Mouse (Mus musculus) heart, embryonic 11.5 days (tissue): ENCODE measurements at regions not wholly inside any gene's neighbourhood (a gene's known extent, or its start where the extent isn't known, plus 50 kb on each side); places are given as distances from the start of the nearest gene placed in this dataset.

Experiments used
- ATAC-seq: fragments of 200-750 bp; cut with Nextera tagmentation; replicated peaks from 2 replicates; pipeline ENCODE4 v1.8.0; 2017; ENCODE audit warnings: moderate library complexity; ENCODE audit not compliant: insufficient number of reproducible peaks, low FRiP score, low TSS enrichment
- H3K27ac ChIP-seq: fragments of 300-500 bp; sonication (generic); 2 replicates; pipeline ENCODE4 v1.5.1; 2014; ENCODE audit warnings: mild to moderate bottlenecking, low read depth, low read length
- H3K27me3 ChIP-seq: fragments of 300-500 bp; sonication (generic); 2 replicates; pipeline ENCODE4 v1.6.1; 2014; ENCODE audit warnings: mild to moderate bottlenecking, low read length, mixed read lengths; ENCODE audit not compliant: control insufficient read depth, insufficient read depth
- H3K36me3 ChIP-seq: fragments of 300-500 bp; sonication (generic); 2 replicates; pipeline ENCODE4 v1.6.1; 2014; ENCODE audit warnings: mild to moderate bottlenecking, low read length, moderate library complexity, mixed read lengths; ENCODE audit not compliant: control insufficient read depth, insufficient read depth
- H3K4me1 ChIP-seq: fragments of 300-500 bp; sonication (generic); 2 replicates; pipeline ENCODE4 v1.6.1; 2014; ENCODE audit warnings: low read length; ENCODE audit not compliant: control insufficient read depth, insufficient read depth
- H3K4me2 ChIP-seq: fragments of 300-500 bp; sonication (generic); 2 replicates; pipeline ENCODE4 v1.6.1; 2014; ENCODE audit warnings: mild to moderate bottlenecking, moderate library complexity
- H3K4me3 ChIP-seq: fragments of 300-500 bp; sonication (generic); 2 replicates; pipeline ENCODE4 v1.5.1; 2014; ENCODE audit warnings: low read depth, low read length
- H3K9ac ChIP-seq: fragments of 300-500 bp; sonication (generic); 2 replicates; pipeline ENCODE4 v1.6.1; 2014; ENCODE audit warnings: mild to moderate bottlenecking, low read depth, low read length, moderate library complexity
- H3K9me3 ChIP-seq: fragments of 300-500 bp; sonication (generic); replicated peaks from 2 replicates; pipeline ENCODE4 v1.6.1; 2016; ENCODE audit warnings: low read length; ENCODE audit not compliant: control insufficient read depth
- WGBS: fragments of 180-500 bp; shearing (Covaris S2); extraction: QIAGEN DNeasy Blood & Tissue Kit; methylation state at CpG from one replicate; pipeline ENCODE4 v1.1.7; 2014; ENCODE audit not compliant: insufficient replicate concordance; 5-methylcytosine and 5-hydroxymethylcytosine counted together

DNA sequence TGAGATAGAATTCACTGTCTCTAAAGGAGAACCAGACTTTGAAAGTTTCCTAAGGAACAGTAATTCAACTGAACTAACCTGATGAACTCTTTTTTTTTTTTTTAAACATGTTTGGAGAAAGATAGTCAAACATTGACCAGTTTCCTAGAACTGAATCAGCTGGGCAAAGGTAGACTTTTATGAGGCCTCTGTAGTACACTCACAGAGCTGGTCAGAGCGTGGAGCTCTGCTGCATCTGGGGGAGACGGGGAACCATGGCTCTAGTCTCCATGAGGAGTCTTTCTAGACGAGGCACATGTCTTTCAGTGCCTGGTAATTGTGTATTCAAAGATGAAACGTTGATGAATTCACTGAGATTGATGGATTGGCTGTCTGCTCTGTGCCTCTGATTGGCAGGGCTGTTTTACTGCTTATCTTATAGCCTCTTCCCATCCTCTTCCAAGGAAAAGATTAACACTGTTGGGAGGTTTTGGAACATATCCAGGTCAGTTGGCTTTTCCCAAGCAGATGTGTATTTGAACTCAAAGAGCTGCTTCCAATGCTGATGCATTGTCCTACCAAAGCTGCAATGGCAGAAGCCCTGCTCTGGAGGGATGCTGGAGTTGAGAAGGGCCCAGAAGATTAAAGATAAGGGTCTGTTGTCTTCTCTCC lies 122.5 kb upstream of the Maf start:
- no peak overlapping the region for H3K4me2 ChIP-seq
- no peak overlapping the region for H3K9ac ChIP-seq
- no peaks in the 10 kb centered on the region for H3K36me3 ChIP-seq
- no peak overlapping the region for H3K27ac ChIP-seq
- no peaks in the 10 kb centered on the region for H3K9me3 ChIP-seq
- H3K27me3 ChIP-seq = no peaks in the 10 kb centered on the region
- no peak overlapping the region for H3K4me3 ChIP-seq
- no peak for ATAC-seq
- H3K4me1 ChIP-seq = peaks cover 12% of the 10 kb centered on the region
- WGBS = 50% methylated on average over 4 of the region's 4 CpGs

DNA sequence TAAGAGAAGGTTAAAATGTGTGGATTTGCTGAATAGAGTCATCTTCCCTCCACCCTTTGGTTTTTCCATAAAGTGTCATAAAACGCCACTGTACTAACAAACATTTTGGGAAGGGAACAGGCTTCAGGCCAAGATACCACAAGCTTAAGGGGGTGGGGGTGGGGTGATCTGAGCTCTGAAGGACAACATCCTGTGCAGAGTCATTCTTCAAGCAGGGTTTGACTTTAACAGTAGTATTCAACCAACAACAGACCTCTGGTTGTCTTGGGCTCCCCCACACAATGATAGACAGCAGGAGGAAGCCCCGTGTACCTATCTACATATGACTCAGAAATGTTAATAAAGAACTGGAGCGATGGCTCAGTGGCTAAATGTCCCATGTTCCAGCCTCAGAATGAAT lies 118.9 kb upstream of the Maf start:
- Histone ChIP-seq H3K27ac (no peak overlapping the region), H3K36me3 (no peaks in the 10 kb centered on the region), H3K9ac (no peak overlapping the region), H3K4me1 (peaks cover 12% of the 10 kb centered on the region), H3K9me3 (no peaks in the 10 kb centered on the region), H3K4me2 (no peak overlapping the region), H3K27me3 (no peaks in the 10 kb centered on the region), H3K4me3 (no peak overlapping the region)
- WGBS = 43% methylated on average over 3 of the region's 3 CpGs
- ATAC-seq = no peak

DNA sequence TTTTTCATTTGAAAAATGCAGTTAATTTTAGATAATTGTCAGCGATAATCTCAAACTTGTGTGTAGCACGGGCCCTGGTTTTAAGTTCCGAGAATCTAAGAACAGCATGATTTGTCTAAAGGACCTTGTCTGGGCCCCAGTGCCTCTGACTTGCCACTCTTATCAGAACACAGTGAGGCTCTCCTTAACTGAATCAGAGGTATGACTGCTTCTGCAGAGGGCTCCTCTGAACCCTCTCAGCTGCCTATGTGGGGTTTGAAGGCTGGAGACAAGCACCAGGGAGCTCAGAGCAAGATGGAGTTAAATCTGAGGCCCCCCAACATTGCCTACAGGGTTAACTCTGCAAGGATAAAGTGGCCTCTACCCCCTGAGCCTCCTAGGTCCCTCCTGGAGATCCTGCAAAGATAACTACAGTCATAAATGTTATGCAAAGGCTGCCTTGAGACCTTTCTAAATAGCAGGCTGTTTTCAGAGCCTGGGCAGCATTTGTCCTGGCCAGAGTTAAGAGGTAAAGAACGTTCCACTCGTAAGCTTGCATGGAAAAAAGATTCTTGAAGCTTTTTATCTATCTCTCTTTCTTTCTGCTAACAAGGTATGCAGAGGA lies 118.4 kb upstream of the Maf start:
- no peak for ATAC-seq
- no peaks in the 10 kb centered on the region for H3K9me3 ChIP-seq
- H3K9ac ChIP-seq = no peak overlapping the region
- H3K36me3 ChIP-seq = no peaks in the 10 kb centered on the region
- no peaks in the 10 kb centered on the region for H3K27me3 ChIP-seq
- 47% methylated on average over 5 of the region's 5 CpGs for WGBS
- H3K4me3 ChIP-seq = no peak overlapping the region
- H3K27ac ChIP-seq = no peak overlapping the region
- no peak overlapping the region for H3K4me2 ChIP-seq
- H3K4me1 ChIP-seq = peaks cover 12% of the 10 kb centered on the region

DNA sequence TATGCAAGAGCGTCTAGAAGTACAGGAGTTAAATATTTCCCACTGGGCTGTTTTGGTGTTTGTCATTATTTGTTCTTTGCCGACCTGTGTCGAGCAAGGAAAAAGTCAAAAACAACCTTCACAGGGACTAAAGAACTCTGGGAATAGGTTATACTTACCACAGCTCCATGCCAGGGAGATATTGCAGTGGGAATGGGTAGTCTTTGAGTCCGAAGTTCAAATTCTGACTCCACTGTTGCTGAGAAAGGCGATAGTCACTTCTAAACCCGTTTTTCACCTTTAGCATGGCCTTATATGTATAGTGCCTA lies 116.8 kb upstream of the Maf start:
- Histone ChIP-seq H3K9ac (no peak overlapping the region), H3K4me2 (no peak overlapping the region), H3K27ac (no peak overlapping the region), H3K9me3 (no peaks in the 10 kb centered on the region), H3K36me3 (no peaks in the 10 kb centered on the region), H3K4me3 (no peak overlapping the region), H3K4me1 (peaks cover 12% of the 10 kb centered on the region), H3K27me3 (no peaks in the 10 kb centered on the region)
- no peak for ATAC-seq
- 82% methylated on average over 6 of the region's 6 CpGs for WGBS

DNA sequence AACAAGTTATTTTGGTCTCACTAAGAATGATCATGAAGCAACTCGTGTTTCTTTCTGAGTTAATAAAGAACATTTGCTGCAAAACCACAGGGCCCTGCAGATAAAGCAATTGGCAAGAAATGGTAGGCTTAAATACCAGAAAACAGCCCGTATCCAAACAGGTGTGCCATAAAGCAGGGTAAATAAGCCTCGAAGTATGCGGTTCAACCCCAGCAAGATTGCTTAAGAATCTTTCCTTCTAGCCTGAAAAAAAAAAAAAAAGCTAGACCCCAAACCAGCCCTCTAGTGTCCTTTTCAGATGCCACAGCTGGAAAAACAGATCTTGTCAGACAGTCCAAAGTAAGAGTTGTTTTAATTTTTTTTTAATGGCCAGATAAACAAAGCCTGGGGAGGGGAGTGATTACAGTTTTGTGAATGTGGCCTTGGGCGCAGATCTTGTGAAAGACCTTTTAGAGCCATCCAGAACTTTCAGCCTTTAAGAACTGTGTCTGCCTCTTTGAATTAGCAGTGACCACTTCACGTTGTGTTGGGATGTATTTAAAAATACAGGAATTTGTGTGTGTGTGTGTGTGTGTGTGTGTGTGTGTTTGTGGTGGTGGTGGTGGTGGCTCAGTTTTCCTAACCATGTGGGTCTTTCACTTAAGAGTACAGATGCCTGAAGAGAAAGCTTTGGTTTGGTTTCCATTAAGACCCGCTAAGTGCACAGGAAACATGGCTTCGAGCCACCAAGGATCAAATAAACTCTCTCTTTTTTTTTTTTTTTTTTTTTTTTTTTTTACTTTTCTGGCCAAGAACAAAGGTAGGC lies 116.3 kb upstream of the Maf start:
- no peaks in the 10 kb centered on the region for H3K36me3 ChIP-seq
- H3K4me1 ChIP-seq = peaks cover 12% of the 10 kb centered on the region
- no peak overlapping the region for H3K9ac ChIP-seq
- H3K9me3 ChIP-seq = no peaks in the 10 kb centered on the region
- no peaks in the 10 kb centered on the region for H3K27me3 ChIP-seq
- no peak overlapping the region for H3K4me2 ChIP-seq
- ATAC-seq = no peak
- H3K27ac ChIP-seq = no peak overlapping the region
- 73% methylated on average over 8 of the region's 8 CpGs for WGBS
- H3K4me3 ChIP-seq = no peak overlapping the region

DNA sequence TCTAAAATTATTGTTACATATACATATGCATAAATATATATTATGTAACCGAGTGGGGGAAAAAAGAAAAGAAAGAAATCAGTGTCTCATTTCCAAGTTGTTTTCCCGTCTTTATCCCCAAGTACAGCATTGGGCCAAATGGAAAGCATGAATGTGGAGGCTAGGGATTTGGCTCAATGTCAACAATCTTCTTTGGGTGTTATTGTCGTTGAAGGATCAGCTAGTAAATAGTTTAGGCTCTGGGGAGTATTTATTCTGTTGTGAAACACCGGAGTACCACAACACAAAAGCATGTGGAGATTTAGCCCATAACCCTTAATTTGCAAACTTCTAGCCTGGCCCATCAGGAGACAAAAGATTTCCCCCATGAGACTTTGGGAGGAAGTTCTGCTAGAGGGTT lies 105.8 kb upstream of the Maf start:
- ATAC-seq = no peak
- Histone ChIP-seq H3K36me3 (no peaks in the 10 kb centered on the region), H3K9me3 (no peaks in the 10 kb centered on the region), H3K27ac (no peak overlapping the region), H3K4me1 (no peaks in the 10 kb centered on the region), H3K9ac (no peak overlapping the region), H3K27me3 (no peaks in the 10 kb centered on the region), H3K4me3 (no peak overlapping the region), H3K4me2 (no peak overlapping the region)
- 73% methylated on average over 4 of the region's 4 CpGs for WGBS

DNA sequence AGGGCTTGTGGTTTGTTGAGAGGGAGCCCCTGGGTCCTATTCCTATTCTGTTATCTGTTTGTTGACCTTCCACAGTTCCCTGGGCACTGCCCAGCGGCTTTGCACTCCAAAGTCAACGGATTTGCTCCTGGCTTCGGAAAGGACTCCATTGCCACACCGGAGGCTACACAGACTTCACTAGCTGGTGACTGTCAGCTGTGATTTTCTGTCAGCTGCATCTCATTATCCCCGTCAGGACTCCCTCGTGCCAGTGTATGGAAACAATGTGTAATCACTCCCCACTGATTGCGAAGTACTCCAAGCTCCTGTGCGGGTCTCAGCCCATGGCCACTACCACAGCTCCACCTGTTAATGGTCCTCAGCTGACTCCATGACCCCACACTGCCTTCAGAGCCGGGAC lies 99.0 kb upstream of the Maf start:
- no peak overlapping the region for H3K9ac ChIP-seq
- no peak overlapping the region for H3K27ac ChIP-seq
- H3K4me2 ChIP-seq = no peak overlapping the region; the same call in 1 of the 2 replicates
- ATAC-seq = no peak
- H3K27me3 ChIP-seq = no peaks in the 10 kb centered on the region
- H3K4me1 ChIP-seq = peaks cover 5% of the 10 kb centered on the region
- no peaks in the 10 kb centered on the region for H3K36me3 ChIP-seq
- H3K9me3 ChIP-seq = no peaks in the 10 kb centered on the region
- no peak overlapping the region for H3K4me3 ChIP-seq
- 27% methylated on average over 9 of the region's 9 CpGs for WGBS

DNA sequence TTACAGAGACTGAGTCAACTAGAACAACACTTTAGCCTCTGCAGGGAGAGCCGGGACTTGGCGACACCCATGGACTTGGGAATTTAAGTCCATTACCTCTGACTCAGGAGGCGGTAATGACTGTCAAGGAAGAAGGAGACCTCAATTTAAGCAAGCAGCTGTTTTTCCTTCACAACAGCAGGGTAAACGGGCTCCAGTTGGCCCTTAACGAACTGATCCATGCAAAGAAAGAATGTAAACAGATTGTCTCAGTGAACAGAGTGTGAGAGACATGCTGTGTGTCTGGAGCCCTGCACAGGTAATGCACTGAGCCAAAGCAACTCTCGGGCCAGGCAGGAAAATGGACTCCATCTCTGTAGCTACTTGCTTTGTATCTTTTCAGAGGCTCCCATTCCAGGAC lies 98.5 kb upstream of the Maf start:
- H3K36me3 ChIP-seq = no peaks in the 10 kb centered on the region
- no peak overlapping the region for H3K9ac ChIP-seq
- peaks cover 5% of the 10 kb centered on the region for H3K4me1 ChIP-seq
- H3K9me3 ChIP-seq = no peaks in the 10 kb centered on the region
- H3K4me3 ChIP-seq = no peak overlapping the region
- no peak for ATAC-seq
- WGBS = 48% methylated on average over 6 of the region's 6 CpGs
- no peak overlapping the region for H3K4me2 ChIP-seq
- H3K27ac ChIP-seq = no peak overlapping the region
- H3K27me3 ChIP-seq = no peaks in the 10 kb centered on the region

DNA sequence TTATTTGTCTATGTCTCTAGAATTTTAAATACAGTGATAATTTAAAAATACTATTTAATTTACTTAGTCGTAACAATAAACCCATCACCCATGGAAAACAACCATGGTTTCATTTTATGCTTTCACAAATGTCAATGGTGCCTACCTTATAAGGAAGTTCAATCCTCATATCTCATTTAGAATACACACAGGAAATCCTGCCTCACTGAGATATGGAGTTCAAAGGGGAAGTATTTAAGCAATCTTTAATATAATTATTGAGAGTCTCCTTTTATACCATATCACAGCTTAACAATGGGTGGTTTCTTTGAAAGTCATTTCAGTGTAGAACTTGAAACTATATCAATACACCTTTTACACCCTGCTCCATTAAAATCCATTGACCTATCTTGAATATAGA lies 86.0 kb upstream of the Maf start:
- WGBS = 86% methylated on average over 1 of the region's 1 CpGs

More for the DNA sequence above, 86.0 kb upstream of the Maf start:
- Histone ChIP-seq H3K4me2 (no peak overlapping the region), H3K4me3 (no peak overlapping the region), H3K4me1 (no peaks in the 10 kb centered on the region), H3K9me3 (no peaks in the 10 kb centered on the region), H3K27ac (no peak overlapping the region), H3K36me3 (no peaks in the 10 kb centered on the region), H3K27me3 (no peaks in the 10 kb centered on the region), H3K9ac (no peak overlapping the region)
- no peak for ATAC-seq
